Mouse (Mus musculus) urinary bladder, postnatal 0 days (tissue): Measurements from ENCODE around the gene Stk4. TPM values are rescaled to one million over a fixed set of nuclear protein-coding genes. Genes with fewer than 3 reads are reported as not detected.

ENCODE experiments used
- polyA plus RNA-seq: library from polyadenylated mRNA; unstranded; fragments of >200 nt; fragmentation: Nextera tagmentation; extraction: Ambion mirVana; gene quantifications from 2 replicates; pipeline ENCODE4 v1.2.1, GENCODE M21; 2015

Stk4 gene
- 10.7 and 13.0 TPM in 2 replicates for polyA plus RNA-seq

DNA sequence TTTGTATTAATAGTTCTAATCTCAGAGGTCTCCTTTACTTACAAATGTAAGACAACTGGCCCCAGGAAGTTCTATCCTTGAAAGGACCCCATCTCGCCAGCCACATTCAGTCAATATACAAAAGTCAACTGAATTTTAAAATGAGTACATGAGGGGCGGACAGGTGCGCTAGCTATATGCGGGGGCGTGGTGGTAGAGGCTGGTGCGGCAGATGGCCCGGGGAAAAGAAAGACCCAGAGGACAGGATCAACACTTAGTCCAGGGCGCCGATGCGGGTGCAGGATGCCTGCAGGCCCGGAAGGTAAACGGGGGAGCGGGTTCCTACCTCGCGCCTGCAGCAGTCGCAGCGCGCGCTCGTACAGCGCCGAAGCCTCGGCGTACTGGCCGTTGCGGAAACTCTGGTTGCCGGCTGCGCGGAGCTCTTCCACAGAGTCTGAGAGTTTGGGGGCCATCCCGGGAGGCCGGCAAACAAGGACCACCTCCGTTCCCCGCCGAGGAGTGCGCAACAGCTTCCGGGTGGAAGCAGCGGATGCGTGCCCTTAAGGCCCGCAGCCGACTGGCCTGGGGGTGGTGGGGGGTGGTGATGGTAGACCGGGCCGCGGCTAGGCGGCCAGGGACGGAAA, at the start of gene Stk4:
Stk4 (plus strand) TSS at position 181 of the 623 bp plus-strand sequence.

DNA sequence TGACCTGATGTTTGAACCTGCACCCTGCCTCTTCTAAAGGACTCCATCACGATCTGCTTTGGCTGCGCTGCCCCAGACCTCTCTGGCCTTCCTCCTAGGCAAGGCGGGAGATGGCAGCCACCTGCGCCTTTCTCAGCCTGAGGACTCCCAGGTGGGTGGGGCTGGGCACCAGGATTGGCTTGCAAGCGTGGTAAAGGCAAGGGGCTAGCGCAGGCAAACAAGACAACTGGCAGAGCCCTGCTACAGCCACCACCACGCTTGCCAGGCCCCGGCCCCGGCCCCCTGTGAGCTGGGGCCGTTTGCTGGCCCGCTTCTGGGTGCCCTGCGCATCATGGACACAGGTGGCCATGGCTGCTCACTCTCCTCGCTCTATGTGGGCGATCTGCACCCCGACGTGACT, 45.0 kb upstream of the Stk4 start, which contains the start of gene Pabpc1l:
Pabpc1l (plus strand) TSS at position 301 of the 400 bp plus-strand sequence.

DNA sequence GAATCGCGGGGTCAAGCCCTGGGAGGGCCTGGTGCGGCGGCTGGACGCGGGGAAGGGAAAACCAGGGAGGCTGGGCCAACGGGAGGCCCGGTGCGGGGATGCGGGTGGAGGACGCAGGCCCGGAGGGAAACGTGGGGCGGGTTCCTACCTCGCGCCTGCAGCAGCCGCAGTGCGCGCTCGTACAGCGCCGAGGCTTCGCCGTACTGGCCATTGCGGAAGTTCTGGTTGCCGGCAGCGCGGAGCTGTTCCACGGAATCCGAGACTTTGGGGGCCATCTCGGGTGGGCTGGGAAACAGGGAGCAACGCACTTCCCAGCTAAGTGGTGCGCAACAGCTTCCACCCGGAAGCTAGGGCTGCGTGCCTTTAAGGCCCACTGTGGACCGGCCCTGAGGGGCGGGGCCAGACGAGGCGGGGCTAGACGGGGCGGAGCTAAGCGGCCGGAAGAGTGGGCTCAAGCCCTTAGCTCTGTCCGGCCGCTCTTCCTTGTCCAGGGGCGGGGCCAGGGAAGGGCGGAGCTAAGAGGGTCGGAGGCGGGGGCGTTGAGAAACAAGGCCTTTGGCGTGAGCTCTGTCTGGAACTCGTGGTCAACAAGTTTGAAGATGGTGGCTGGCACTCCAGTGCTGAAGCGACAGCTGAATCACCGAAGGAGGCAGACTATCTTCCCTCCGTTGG, 779 bp downstream of the Stk4 start, which contains the start of gene Tomm34:
Tomm34 (minus strand) TSS at position 405 of the 672 bp plus-strand sequence.

DNA sequence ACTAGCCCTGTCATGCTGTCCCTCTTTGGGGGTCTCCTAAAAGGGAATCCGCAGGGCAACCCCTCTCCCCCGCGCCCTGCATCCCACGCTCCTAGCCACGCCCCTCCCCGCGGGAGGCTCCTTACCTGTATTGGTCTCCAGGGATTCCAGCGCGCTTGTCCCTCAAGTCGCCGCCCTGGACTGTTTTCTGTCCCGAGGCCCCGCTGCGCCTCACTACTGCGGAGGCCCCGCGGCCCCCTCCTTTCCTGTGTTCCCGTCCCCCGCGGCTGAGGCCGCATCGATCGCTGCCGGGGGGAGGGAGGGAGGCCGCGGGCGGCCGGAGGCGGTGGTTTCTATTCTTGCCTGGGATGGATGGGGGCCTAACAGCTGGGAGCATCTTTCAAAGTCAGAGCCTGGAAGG, 100.8 kb downstream of the Stk4 start, which contains the start of gene Kcns1:
Kcns1 (minus strand) TSS at position 212 of the 400 bp plus-strand sequence.

DNA sequence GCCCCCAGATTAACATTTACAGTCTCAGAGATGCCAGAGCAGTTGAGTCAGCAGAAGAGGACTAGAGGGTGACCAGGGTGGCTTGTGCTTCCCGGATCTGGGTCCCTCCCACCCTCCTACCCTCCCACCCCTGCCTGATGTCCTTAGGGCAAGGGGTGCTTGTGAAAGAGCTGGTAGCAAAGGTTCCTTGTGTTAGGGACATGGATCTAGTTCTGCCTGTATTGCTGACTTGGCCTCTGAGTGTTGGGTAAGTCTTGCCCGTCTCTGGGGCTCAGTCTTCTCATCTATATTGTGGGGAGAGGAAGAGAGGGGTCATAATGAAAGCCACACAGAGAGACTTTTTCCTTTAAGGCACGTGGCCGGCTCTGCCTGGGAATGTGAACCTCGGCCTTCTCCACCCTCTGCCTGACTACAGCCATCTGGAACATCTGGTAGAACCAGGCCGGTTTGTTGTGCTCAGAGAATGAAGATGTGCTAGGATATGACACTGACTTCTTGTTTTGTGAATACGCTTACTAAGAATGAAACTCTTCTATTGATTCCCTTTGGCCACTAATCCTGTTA, 112.7 kb downstream of the Stk4 start, which contains the start of gene Wfdc5:
Wfdc5 (minus strand) TSS at position 51 of the 564 bp plus-strand sequence.

DNA sequence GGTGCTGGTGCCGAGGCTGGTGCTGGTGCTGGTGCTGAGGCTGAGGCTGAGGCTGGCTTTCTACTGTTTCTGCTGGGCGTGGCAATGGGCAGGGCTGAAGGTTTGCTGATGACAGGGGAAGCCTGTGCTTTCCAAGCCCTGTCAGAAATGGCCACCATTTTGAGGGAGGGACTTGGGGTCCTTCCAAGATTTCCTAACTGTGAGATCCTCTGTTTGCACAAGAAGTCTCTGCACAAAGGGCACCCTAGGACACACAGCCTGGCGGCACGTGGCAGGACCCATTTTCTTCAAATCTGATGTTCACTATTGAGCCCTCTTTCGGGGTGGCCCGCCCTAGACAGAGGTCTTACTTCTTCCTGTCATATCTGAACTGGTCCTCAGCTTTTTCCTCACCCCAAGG, 120.5 kb downstream of the Stk4 start, which contains the start of gene Wfdc12:
Wfdc12 (minus strand) TSS at position 33 of the 400 bp plus-strand sequence.

DNA sequence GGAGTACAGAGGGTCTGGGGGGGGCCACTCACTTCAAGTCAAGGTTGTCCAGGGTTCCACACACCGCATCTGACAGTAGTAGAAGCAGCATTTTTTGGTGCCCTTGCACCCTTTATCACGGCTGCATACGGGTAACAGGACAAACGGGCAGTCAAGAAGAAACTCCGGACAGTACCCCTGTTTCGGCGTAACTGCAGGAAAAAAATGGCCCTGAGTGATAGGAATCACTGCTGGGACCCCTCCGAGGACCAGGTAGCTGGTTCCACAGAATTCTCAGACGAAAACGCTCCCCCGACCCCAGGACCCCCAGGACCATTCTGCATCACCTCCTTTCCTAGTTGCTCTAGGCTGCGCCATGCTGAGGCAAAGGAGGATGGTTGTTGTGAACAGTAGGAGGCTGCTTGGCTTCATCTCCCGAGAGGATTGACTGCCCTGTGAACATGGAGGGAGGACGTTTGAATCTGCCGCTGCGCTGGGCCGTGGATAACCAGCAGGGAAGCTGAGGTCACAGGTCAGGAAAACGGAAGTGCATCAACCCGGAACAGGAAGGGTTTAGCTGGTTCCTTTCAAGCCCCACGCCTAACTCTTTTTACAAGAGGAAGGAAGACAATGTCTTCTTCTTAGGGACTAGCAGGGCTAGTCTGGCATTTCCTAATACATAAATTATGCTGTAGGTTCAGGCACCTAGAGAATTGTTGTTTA, 129.7 kb downstream of the Stk4 start, which contains the start of gene Wfdc15a:
Wfdc15a (minus strand) TSS at position 505 of the 702 bp plus-strand sequence.

Other genes with a start within 250 kb of the Stk4 start
- 4.4 and 6.8 TPM in 2 replicates for gene Ccn5, start 249.5 kb upstream of the Stk4 start, polyA plus RNA-seq
- gene Kcnk15, start 216.7 kb upstream of the Stk4 start, polyA plus RNA-seq: not detected in 2 replicates
- gene Rims4, start 151.6 kb upstream of the Stk4 start, polyA plus RNA-seq: 0.04 TPM in 2 replicates
- gene Ywhab, start 75.4 kb upstream of the Stk4 start, polyA plus RNA-seq: 228 and 257 TPM in 2 replicates
- gene Pabpc1l, start 44.9 kb upstream of the Stk4 start, polyA plus RNA-seq: 0.17 and 0.80 TPM in 2 replicates
- gene Tomm34, start 847 bp downstream of the Stk4 start, polyA plus RNA-seq: 23.6 and 24.4 TPM in 2 replicates
- gene Kcns1, start 100.8 kb downstream of the Stk4 start, polyA plus RNA-seq: 0.07 TPM in 1 of 2 replicates, not detected in the other
- gene Wfdc5, start 112.4 kb downstream of the Stk4 start, polyA plus RNA-seq: 0.08 TPM in 1 of 2 replicates, not detected in the other
- not detected in 2 replicates for gene Wfdc12, start 120.3 kb downstream of the Stk4 start, polyA plus RNA-seq
- gene Wfdc15a, start 129.8 kb downstream of the Stk4 start, polyA plus RNA-seq: not detected in 2 replicates
- 50.1 and 50.4 TPM in 2 replicates for gene Wfdc15b, start 151.3 kb downstream of the Stk4 start, polyA plus RNA-seq
- gene Svs2, start 168.1 kb downstream of the Stk4 start, polyA plus RNA-seq: not detected in 2 replicates
- gene Svs3b, start 186.3 kb downstream of the Stk4 start, polyA plus RNA-seq: not detected in 2 replicates
- not detected in 2 replicates for gene Svs4, start 208.1 kb downstream of the Stk4 start, polyA plus RNA-seq
- not detected in 2 replicates for gene Svs3a, start 218.9 kb downstream of the Stk4 start, polyA plus RNA-seq
- gene Svs6, start 246.4 kb downstream of the Stk4 start, polyA plus RNA-seq: not detected in 2 replicates